Mouse (Mus musculus) mesoderm, embryonic 11.5 days (tissue): Measurements from ENCODE around the gene Gins3.
A peak's percentile ranks its signal among the peaks of the same experiment; 100 is the strongest.
"Not testable (repeated sequence)": the region's sequence is repeated elsewhere in the genome, so short reads cannot be mapped to it uniquely, and the experiment has no call there.

Experiments used
- DNase-seq: peaks from one replicate; pipeline ENCODE4 v3.0.0-alpha.2; 2012; ENCODE audit warnings: low read depth, low spot score

Gins3 gene

DNA sequence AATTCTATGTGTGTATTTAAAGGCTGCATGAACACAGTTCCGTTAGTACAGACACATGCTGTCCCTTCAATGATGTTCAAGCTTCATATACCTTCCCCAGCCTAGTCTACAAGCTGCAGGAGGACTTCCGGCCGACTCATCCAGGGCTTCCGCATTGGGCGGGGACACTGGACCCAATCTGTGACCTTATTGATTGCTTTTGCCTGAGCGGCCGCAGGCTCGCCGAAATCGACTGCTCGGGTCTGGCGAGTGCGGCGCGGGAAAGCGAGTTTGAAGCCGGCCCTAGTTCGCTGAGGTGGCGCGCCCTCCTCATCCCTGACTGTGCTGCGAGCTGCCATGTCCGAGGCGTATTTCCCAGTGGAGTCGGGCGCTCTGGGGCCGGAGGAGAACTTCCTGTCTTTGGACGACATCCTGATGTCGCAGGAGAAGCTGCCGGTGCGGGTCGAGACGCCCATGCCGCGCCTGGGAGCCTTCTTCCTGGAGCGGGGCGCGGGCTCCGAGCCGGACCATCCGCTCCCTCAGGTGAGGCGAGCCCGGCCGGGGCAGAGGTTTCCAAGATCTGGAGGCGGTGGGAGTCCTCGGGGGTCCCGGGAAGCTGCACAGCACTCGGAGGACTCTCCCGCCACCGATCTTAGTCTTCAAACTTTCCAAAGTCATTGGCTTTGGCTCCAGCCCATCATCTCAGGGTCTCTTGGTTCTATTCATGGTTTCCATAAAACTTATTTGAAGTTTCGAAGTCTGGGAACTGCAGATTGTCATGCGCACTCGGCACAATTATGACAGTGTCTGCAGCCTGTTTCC is at the start of gene Gins3:
Gins3 (plus strand) TSS at position 192 of the 801 bp plus-strand sequence.
- DNase-seq = peak; percentile 93

DNA sequence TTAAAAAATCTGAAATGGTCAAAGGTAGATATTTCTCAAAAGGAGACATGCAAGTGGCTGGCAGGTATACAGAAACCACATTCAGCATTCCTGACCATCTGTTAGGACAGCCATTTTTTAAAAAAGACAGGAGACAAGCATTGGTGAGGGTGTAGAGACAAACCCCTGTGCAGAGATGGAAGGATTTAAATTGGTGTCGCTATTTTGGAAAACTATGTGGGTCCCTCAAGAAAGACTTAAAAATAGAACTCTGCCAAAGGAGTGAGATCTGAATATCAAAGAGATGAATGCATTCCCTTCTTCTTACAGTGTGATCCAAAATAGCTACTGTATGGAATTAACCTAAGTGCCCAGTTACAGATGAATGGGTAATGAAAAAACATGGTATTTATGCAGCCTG is 45.9 kb upstream of the Gins3 start:
- no peak for DNase-seq

DNA sequence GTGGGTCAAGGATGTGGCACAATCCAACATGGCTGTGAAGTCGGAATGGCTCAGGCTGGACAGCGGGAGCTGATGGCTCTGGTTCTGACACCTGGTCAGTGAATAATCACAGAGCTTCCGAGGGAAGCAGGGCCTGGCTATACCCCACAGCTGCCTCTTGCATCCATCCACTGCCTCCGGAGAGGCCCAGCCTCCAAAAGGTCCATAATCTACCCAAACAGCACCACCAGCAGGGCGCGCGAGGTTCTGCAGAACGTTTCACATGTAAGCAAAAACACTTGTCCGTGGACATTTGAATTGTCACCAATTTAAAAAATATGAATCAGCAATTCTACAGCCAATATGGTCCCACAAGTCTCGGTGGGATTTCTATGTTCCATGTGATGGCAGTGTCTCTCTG is 44.0 kb upstream of the Gins3 start:
- no peak for DNase-seq

DNA sequence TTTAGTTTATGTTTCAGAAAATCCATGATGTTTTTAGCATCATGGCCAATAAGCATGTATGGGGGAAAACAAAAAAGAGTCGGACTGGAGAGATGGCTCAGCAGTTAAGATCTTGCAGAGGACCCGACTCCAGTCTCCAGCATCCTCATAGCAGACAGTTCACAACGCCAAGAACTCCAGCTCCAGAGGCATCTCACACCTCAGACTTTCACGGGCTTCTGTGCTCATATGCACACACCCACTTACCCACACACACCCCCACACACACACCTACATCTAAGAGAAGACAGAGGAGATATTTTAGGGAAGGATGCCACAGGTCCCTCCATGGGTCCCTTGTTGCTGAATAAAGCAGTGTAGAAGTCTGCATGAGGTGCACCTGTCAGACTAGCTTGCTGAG is 42.7 kb upstream of the Gins3 start:
- DNase-seq = no peak

DNA sequence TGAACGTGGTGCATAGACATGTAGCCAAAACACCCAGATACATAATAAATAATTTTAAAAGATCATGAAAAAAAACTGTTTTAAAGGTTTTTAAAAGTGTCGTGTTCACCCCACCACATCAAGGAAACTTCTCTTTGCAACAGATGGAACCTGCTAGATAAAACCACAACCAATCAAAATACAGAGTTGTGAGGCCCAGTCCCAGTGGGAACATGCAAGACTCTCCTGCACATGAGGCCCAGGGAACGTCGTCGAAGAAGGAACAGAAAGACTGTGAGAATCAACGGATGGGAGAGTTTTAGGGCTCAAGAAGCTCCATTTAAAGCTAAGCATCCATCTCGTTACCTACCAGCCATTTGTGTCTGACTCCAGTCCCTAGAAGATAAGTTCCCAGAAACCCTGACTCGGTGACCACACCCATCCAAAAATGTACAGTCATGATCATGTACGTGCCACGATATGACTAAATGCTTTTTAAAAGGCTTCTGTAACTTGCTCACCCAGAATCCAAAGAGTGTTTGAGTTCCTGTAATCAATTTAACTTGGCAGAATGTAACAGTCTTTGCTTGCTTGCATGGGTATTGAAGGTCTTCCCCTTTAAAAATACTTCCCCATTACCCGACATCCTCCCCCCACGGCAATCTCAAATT is 41.0 kb upstream of the Gins3 start:
- no peak for DNase-seq

DNA sequence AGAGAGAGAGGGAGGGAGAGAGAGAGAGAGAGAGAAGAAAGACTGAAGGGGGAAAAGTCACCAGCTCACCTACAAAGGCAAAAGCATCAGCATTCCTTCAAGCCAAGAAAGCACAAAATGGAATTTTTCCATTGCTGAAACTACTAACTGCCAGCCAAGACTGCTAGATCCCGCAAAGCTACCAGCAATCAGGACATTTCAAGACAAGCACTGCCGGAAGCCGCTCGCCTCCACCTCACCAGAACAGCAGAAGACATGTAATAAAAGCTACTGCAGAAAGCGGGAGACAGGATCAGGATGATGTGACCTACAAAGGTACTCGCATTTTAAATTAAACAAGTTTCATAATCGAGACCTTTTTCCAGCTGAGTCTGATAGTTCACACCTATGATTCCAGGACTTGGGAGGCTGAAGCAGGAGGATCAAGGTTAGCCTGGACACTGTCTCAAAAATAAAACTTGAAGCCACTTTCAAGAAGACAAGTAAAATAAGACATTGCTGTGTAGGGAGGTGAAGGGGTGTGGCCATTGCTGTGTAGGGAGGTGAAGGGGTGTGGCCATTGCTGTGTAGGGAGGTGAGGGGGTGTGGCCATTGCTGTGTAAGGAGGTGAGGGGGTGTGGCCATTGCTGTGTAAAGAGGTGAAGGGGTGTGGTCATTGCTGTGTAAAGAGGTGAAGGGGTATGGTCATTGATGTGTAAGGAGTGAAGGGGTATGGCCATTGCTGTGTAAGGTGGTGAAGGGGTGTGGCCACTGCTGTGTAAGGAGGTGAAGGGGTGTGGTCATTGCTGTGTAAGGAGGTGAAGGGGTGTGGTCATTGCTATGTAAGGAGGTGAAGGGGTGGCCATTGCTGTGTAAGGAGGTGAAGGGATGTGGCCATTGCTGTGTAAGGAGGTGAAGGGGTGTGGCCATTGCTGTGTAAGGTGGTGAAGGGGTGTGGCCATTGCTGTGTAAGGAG is 39.5 kb upstream of the Gins3 start:
- DNase-seq = no peak

DNA sequence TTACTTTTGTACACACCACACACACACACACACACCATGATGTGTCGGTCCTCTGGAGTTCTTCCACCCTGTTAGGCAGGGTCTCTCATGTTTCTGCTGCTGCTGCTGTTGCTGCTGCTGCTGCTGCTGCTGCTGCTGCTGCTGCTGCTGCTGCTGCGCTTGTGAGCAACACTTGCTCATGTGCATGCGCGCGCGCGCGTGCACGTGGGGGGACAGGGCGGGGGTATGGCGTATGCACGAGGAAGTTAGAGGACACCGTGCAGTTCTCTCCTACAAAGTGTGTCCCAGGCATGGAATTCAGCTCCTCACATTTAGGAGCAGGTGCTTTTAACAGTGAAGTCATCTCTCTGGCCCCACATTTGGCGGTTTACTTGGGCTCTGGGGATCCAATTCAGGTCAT is 38.1 kb upstream of the Gins3 start:
- DNase-seq = no peak

DNA sequence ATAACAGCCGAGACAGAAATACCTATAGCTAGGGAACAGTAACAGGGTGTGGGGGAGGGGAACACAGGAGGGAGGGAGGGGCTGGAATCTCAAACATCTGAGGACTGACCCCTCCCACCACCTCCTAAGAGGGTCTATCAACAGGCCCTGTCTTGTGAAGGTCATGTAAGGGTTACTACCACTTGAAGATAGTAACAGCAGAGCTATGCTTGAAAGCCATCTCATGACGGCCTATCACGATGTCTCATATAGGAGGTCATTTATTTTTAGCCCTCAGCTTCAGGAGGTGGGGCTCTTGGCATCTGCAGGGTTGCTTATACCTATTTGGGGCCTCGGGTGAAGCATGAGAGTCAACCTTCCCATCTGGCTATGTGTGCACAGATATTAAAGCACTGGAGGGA is 36.4 kb upstream of the Gins3 start:
- DNase-seq = no peak

DNA sequence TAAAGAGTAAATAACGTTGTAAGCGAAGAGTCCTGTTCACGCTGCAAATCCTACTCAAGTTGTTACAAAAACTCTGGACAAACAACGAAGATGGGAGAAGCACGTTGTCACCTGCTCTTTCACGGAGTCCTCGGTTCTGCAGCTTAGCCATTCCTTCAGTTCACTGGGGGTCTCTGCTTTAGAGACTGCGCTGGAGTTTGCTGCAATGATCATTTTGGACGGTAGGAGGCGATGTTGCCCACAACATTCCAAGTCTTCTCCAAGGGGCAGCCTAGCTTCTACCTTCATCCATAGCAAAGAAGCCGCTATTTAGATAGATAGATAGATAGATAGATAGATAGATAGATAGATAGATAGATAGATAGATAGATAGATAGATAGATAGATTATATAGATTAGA is 33.4 kb upstream of the Gins3 start:
- peak; percentile 85 for DNase-seq

DNA sequence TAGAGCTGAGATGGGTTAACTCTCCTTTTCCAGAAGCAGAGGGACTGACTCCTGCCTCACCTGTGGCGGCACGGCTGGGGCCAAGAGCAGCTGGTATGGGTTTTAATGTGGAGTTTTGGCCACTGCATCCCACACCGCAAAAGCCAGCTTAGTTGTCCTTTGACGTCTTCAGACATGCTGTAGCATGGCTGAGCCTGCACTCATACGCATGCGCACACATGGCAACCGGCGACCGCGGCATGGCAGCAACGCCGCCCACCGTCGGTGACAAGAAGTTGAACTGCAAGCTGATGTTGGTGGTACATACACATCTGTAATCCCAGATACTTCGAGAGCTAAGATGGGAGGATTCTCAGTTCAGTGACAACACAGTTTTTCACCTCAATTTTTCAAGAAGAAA is 31.9 kb upstream of the Gins3 start:
- no peak for DNase-seq

DNA sequence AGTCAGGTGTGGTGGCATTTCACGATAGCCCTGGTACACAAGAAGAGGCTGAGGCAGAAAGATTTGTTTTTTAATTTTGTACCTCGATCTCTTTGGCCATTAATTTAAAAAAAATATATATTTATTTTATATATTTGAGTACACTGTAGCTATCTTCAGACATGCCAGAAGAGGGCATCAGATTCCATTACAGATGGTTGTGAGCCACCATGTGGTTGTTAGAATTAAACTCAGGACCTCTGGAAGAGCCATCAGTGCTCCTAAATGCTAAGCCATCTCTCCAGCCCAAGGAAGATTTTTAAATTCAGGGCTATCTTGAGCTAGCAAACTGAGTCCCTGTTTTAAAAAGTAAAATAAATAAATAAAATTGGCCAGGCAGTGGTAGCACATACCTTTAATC is 31.1 kb upstream of the Gins3 start:
- DNase-seq = no peak

DNA sequence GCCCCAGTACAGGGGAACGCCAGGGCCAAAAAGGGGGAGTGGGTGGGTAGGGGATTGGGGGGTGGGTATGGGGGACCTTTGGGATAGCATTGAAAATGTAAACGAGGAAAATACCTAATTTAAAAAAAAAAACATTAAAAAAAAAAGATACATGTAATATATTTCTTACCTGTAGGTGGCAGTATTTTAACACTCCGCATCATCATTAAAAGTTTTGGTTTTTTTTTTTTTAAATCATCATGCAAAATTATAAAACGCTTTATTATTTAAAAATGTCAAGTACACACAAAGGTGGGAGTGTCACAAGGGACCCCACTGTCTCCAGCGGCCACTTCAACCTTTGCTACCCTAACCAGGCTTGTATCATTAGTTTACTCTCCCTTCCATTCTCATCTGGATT is 26.7 kb upstream of the Gins3 start:
- DNase-seq = not testable (repeated sequence)

DNA sequence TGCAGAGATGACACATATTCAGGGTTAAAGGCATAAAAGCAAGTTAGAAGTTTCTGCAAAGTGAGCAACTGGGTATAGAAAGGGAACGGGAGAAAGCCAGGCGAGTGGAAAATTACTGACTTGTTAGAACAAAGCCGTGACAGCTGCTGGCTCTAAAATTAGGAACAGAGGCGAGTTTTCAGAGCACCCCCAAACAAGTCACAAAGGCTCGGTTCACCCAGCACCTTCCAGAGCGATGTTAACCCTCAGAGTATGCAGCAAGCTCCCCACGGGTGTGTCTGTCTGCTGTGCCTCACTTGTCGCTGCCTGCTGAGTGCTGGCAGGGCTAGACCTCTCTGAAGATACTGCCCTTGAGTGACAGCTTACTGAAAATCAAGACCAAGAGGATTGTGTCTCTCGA is 26.0 kb upstream of the Gins3 start:
- DNase-seq = no peak

DNA sequence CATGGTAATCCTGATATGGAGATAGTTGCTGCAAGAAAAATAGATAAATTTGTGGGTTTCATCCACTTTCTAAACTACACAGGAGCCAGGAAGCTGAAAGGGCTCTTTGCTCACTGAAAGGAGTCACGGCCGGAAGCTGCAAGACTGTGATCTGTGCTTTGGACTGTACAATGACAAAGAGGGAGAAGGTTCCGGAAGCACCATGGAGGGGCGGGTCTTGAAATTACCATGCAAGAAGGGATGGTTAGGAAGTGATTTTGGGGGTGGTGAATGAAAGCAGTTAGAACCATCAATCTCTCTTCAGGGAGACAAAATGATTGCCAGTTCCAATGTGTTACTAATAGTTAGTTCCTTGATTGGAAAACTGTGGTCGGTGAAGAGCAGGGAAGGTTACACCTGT is 23.8 kb upstream of the Gins3 start:
- no peak for DNase-seq

DNA sequence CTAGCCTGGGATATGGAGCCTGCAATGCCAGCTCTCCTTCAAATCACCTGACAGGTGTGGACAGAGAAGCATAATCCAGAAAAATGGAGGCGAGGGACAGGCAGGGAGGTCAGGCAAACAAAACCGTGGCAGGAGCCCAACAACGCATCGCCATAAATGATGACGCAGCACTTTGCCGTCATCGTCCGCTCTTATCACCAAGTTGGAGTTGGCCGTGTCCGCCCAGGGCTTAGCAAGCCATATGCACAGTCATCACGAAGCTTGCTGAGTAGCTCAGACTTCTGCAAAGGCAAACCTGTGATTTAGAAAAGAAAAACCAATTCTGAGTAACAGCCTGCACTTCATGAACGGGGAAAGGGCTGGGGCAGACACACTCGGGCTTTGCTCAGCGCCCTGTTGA is 22.5 kb upstream of the Gins3 start:
- no peak for DNase-seq

DNA sequence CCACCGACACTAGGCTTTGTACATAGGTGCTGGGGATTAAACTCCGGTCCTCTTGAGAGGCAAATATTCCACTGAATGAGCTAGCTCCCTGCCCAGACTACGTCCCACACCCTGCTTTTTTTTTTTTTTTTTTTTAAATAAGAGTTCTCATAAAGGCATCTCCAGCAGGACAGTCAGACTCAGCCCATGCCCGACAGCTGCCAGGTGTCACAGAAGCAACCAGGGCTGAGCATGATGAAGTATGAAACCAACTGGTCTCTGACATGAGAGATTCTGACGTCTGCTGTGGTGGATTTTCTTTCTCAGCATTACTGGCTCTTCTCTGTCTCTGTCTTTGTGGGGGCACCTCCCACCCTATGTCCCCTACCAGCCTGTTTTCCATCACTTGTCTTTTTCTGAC is 21.5 kb upstream of the Gins3 start:
- DNase-seq = no peak

DNA sequence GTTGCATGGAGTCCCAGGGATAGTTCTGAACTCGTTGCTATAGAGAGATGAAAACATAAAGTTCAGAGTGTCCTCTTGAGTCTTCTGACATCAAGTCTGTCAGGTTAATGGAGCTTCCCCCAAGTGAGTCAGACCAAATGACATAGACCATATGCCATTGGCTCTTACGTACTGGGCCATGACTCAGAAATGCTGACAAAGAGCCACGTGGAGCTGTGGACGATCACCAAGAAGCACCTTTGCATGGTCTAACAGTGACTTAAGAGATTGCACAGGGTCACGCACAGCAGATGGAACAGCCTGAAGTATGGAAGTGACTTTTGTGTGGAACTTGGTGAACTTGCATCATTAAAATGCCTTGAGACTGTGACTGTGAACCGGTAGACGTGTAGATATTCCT is 16.9 kb upstream of the Gins3 start:
- no peak for DNase-seq

DNA sequence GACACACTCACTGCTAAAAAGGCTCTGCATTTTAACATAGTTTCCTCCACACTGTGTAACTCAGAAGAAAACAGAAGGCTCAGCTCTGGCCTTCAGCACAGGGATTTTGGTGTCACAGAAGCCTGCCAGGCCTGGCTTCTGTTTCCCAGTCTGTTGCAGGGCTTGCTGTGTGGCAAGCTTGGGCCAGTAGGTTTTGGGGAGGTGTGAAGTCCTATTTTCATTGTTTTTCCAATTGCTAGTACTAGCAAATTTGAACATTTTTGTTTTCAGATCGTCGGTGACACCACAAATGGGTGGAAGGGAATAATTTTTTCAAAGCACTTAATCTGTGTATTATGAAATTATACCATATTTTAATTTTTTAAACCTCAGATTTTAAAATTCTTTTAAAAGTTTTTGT is 13.2 kb upstream of the Gins3 start:
- DNase-seq = no peak

DNA sequence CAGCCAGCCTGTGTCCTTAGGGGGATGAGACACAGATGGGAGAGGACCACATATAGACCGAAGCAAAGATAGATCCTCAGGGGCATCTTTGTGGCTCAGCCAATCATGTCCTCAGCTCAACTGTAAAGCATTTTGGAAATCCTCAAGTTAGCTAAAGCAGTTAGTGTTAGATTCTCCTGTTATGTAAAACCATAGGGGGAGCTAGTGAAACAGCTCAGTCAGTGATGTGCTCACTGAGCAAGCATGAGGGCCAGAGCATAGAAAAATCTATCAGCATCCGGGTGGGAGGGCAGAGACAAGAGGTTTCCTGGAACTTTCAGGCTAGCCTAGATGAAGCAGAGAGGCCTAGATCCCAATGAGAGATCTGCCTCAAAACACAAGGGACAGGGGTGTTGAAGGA is 8.4 kb upstream of the Gins3 start:
- DNase-seq = no peak

DNA sequence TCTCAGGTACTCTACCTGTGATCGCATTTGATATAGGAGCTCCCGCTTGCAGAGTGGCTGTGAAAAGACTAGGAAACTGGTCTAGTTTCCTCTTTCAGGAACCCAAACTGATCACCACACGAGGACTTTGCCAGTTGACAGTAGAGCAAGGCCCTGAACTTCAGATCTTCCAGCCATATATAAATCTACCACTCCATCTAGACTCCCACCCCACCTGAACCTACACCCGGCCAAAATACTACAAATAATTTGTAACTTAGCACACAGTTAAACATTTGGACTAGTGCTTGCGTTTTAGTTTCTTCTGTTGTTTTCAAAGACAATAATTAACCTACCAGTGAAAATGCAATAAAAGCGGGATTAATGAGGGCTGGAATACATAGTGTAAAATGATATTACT is 413 bp upstream of the Gins3 start:
- DNase-seq = no peak

DNA sequence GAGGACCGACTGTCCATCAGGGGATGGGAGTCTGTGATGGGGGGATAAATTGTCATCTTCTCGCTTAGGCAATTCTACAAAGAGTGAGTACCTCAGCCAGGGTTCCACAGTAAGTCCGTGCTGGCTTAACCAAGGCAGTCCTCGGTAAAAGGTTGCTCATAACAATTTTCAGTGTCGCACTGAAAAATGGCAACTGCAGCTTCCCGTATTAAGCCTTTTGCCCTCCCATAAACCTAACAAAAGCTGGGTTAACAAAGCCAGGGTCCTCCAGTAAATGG is 749 bp downstream of the Gins3 start:
- DNase-seq = no peak

DNA sequence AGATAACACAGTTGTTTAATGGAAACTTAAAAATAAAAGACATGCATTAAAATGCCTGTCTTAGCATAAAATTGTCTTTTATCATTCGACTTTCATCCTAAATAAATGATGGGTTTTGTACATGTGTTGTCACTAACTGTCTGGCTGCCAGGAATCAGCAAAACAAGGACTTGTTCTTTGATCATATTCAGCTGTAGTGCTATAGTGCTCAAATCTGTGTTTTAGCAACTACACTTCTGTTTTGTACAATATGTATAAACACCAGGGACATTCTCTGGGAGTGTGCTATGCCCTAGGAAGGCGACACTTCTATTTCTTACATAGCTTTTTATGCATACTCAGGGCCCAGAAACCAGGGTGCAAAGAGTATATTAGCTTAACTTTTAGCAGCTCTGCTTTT is 11.7 kb downstream of the Gins3 start:
- DNase-seq = no peak

DNA sequence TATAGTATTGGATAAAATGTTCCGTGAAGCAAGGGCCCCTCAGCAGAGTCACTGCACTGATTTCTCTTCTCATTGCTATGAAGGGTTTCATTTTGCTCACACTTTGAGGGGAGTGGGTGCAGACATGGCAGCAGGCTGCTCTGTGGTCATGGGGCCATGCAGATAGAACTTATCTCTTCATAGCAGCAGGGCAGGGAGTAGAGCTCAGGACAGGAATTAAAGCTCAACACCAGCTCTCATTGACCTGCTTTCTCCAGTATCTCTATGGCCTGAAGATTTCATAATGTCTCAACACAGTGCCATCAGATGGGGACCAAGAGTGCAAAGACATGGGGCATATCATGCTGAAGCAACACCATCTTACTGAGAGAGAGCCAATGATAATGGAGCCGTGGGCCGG is 15.0 kb downstream of the Gins3 start:
- DNase-seq = no peak
